Mouse (Mus musculus): Measurements from ENCODE around the gene Erf.

Erf gene

GRCm38 (mm10) chr7:25238015-25238706 is 12.4 kb downstream of the Erf start:
- peak; percentile 93 to 95 for DNase-seq

DNA sequence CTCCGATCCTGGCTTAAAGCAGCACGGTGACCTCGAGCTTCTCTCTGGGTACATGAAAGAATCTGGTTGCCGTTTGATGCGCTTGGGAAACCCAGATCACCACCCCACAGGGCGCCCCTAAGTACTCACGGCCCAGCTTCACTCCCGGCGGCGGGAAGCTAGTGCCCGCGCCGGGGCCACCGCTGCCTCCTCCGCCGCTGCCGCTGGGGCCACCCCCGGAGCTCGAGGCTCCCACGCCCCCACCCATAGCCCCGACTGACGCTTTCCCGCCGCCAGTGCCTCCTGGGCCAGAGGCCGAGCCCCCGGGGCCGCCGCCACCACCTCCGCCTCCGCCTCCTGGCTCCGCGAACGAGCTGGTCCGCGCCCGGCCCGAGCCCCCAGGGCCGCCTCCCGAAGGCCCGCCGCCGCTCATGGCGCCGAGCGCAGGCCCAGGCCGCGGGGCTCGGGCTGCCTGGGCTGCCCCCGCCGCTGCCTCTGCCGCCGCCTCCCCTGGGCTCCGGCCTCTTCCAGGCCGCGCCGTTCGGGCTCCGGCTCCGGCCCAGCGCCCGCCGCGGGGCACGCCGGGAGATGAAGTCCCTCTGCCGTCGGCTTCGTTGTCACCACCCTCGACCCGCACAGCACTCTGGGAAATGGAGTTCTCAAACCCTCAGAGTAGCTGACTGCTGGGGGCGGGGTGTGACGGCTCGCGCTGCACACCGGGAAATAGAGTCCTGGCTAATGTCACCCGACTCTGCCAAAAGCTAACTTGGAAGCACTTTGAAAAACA is 13.1 kb downstream of the Erf start, which contains the start of gene Gsk3a:
Gene Gsk3a, minus strand, starts transcription at position 603 of the 766 bp plus-strand sequence.
- DNase-seq, result peak; percentile 99

DNA sequence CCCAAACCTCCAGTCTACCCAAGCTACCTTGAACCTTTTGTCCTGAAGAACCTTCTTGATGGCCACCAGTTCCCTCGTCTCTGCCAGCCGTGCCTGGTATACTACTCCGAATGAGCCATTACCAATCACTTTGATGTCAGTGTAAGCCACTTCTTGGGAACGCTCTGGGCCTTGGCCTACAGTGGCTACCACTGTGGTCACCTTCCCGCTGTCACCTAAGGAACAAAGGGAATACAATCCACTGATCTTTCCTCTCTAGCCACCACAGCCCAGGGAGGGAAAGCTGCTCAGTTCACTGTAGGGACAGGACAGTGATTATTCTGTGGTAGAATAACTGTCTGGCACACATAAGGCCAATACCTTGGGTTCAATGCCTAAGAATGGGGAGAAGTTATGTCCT is 15.0 kb downstream of the Erf start:
- DNase-seq, result peak in 1 of 2 experiments; percentile 8

GRCm38 (mm10) chr7:25233061-25233460 is 17.5 kb downstream of the Erf start:
- DNase-seq, result no peak

GRCm38 (mm10) chr7:25232101-25232648 is 18.4 kb downstream of the Erf start:
- DNase-seq, result no peak

DNA sequence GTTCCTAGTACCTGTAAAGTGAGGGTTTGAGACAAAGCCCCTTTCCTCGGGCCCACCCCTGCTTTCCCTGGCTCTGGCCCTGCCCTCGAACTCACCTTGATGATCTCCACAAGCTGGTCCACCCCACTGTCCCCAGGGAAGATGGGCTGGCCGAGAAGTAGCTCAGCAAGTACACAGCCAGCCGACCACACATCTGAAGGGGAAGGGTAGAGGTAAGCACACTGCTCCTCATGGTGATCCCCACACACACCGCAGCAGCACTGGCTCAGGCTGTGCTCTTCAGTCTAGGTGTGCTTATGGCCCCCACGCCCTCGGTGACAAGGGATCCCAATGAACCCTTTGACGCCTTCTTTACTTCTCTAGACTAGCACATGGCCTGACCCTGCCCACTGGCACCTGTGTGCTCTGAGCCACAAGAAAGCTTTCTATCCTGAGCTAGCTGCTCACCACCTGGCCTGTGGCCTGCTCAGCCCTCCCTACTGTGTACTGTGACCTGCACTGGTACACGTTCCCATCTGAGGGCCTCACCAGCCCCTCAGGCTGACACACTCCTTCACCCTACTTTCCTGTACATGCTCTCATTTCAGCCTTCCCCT is 19.8 kb downstream of the Erf start:
- no peak for DNase-seq

GRCm38 (mm10) chr7:25227523-25228300 is 22.8 kb downstream of the Erf start:
- DNase-seq, result no peak

GRCm38 (mm10) chr7:25222275-25222967 is 28.1 kb downstream of the Erf start:
- DNase-seq, result no peak

DNA sequence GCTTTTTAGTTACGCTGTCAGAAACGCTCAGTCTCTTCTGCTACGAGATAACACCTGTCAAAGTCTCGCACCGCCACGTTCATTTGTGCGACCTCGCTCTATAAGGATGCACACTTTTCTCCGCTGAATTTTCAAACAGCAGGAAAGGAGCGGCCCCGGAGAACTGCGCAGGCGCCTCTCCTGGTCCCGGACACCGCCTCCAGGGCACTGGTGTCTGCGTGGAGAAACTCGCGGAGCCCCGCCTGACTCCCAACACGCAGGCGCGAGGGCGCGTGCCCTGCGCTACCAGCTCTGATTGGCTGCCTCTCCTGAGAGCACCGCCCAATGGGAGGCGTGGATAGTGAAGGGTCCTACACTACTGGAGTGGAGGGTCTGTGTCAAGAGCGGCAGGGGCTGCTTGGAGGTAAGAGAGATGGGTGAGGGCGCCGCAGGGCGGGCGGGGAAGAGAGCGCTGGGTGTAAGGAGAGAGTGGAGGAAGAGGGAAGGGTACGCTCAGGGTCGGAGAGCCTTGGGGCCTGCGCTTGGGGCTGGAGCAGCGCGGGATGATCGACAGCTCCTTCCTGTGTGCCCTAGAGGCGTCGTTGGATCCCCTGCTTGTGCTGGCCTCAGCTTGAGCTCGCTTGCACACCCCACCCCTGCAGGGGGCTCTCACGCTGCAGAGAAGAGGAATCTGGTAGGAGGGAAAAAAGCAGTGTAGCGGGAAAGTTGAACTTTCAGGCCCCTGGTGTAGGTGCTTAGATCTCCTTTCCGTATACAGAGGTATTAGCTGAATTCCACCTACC is 29.3 kb downstream of the Erf start, which contains the start of gene Zfp526:
Gene Zfp526, plus strand, starts transcription at position 324 of the 782 bp plus-strand sequence.
- peak; percentile 97 to 98 for DNase-seq

DNA sequence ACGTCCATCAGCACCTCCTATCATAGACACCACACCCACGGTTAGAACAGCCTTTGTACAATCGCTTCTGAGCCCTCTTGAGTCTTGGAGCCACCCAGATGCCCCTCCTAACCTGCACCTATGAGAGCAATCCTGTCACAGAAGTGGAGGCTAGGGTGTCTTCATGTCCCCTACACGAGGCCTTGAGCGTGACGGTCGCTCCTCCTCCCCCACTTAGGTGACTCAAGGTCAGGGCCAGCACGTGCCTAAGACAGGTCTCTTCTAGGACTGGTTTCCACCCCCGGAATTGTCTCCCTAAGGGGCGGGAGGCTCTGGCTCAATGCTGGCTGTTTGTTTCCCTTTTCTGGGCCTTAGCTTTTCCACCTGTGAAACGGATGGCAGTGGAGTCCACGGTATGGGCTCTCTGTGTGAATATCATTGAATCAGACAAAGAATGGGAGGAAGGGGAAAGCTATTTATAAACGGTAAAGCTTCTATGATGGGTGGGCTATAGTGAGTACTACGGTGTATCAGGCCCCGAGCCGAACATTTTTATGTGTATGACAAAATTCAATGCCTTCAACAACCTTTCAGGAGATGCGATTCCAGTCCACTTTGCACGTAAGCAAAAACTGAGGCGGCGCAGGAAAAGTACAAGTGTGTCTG is 30.0 kb downstream of the Erf start, which contains the start of gene Dedd2:
Gene Dedd2, minus strand, starts transcription at position 159 of the 645 bp plus-strand sequence.
- peak in 1 of 2 experiments; percentile 38 for DNase-seq

GRCm38 (mm10) chr7:25219756-25220456 is 30.7 kb downstream of the Erf start:
- peak; percentile 96 to 97 for DNase-seq

DNA sequence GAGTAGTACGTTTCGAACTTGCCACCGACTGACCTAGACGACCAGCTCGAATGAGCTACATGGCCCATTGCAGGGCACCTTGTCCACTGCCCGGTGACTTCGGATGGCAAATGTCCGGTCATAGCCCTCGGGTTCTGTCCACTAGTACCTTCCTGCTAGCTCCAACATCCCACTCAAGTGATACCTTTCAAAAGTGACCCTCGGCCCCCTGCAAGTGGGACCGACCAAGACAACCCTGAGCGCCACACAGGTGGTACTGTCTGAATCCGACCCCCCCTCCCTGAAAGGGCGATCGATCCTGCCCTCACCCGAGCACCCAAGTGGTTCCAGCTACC is 31.2 kb downstream of the Erf start:
- DNase-seq, result no peak

DNA sequence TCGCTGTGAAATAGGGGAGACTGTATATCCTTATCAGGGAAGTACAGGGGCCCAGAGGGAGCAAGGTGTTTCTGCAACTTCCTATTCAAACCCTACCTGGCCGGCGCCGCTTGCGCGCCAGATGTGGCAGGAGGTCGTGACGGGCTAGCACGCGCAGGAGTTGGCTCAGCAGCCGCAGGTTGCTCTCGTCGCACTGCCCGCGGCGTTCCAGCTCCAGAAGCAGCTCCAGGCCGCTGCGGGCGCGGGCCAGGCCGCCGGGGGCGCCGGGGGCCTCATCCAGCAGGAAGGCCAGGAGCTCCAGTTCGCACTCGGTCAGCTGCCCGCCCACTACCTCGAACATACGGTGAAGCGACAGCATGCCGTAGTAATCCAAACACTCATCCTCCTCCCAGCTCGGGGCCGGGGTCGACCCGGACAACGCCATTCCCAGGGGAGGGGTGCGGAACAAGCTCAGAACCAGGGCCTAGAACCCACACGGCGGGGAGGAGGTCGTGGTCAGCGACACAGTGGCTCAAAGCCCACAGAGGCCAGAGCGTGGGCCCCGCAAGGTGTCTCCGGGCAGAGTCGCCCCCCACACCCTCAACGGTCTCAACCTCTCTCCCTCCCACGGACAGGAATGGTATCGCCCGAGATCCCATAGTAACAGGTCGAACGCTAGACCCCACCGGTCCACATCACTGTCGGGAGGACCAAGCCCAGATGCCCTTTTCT is 31.7 kb downstream of the Erf start:
- peak; percentile 81 to 84 for DNase-seq

GRCm38 (mm10) chr7:25217653-25218395 is 32.7 kb downstream of the Erf start:
- DNase-seq, result no peak

- no peak for DNase-seq
Observed at GRCm38 (mm10) chr7:25214172-25214571, 36.4 kb downstream of the Erf start.

DNA sequence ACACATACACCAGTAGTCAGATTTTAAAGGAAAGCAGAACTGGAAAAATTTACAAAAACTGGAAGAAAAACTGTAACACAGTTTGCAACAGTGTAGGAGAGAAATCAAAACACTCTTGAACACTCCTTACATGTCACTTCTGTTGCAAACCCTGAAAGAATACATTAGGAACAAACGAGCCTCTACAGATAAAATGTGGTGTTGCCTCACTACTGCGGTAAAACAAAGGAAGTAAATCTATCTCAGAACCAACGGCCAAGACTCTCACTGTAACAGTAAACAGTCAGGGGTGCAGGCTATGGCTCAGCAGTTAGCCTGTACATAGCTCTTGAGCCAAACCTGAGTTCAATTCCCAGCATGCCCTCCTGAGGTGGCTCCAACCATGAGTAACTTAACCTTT is 37.5 kb downstream of the Erf start:
- DNase-seq, result no peak

GRCm38 (mm10) chr7:25210482-25210881 is 40.1 kb downstream of the Erf start:
- no peak for DNase-seq

DNA sequence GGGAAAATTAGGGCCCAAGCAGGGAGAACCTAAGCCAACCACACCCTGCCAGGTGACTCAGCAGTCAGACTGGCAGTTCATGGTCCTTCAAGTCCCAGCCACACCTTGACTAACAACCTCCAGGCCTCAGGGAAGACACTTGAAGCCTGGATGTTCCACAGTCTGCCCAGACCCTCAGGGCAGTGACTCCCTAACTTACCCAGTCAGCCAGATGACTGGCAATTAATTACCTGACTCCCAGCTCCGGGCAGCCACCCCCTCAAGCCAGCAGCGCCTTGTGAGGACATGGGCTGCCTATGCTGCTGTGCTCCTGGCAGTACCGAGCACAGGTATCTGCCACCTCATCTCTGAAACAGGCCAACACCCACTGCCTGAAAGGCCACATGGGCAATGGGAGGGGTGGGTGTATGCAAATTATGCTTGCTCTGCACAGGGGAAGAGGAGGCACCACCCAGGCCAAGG is 41.4 kb downstream of the Erf start:
- no peak for DNase-seq

Data from cerebellum, postnatal 14 days (tissue).